Mouse (Mus musculus) myocyte (in vitro differentiated cells): ENCODE results near the gene Prrc2b. TPM values are rescaled to one million over a fixed set of nuclear protein-coding genes. Genes with fewer than 3 reads are reported as not detected.

Source experiments
- H3K27me3 ChIP-seq: one replicate; pipeline ENCODE4 v1.6.1; 2011; ENCODE audit not compliant: control insufficient read depth, insufficient read depth, insufficient read length
- H3K36me3 ChIP-seq: one replicate; pipeline ENCODE4 v1.6.1; 2011; ENCODE audit not compliant: control insufficient read depth, insufficient read depth
- H3K4me2 ChIP-seq: one replicate; pipeline ENCODE4 v1.6.1; 2011; ENCODE audit warnings: low read depth, control low read depth
- H3K4me3 ChIP-seq: one replicate; pipeline ENCODE4 v1.5.1; 2011; ENCODE audit warnings: mild to moderate bottlenecking, control low read depth, moderate library complexity
- H3K79me2 ChIP-seq: one replicate; pipeline ENCODE4 v1.6.1; 2011; ENCODE audit not compliant: control insufficient read depth, insufficient read depth
- H3ac ChIP-seq: one replicate; pipeline ENCODE4 v1.6.1; 2011; ENCODE audit not compliant: control insufficient read depth, insufficient read length
- CEBPB ChIP-seq: IDR thresholded peaks from 2 replicates; pipeline ENCODE4 v1.6.1; 2011; ENCODE audit warnings: mild to moderate bottlenecking, moderate library complexity; ENCODE audit not compliant: poor library complexity, insufficient read depth, severe bottlenecking
- E2F4 ChIP-seq: IDR thresholded peaks from one replicate; pipeline ENCODE4 v1.6.1; 2011; ENCODE audit warnings: mild to moderate bottlenecking, control low read depth, moderate library complexity; ENCODE audit not compliant: insufficient read depth
- MAX ChIP-seq: IDR thresholded peaks from one replicate; pipeline ENCODE4 v1.6.1; 2011; ENCODE audit warnings: low read depth, mild to moderate bottlenecking, control low read depth
- MYOD1 ChIP-seq, 3 experiments: IDR thresholded peaks; one replicate each; pipeline ENCODE4 v1.6.1; 2011; ENCODE audit warnings: control low read depth in 2 of 3, low read depth in 2 of 3, mild to moderate bottlenecking in 2 of 3, moderate library complexity in 1 of 3; ENCODE audit not compliant: insufficient read length in 2 of 3, control insufficient read depth in 1 of 3
- MYOG ChIP-seq, 3 experiments: IDR thresholded peaks; one replicate each; pipeline ENCODE4 v1.6.1; 2011; ENCODE audit warnings: control low read depth in 2 of 3, low read depth in 2 of 3, mild to moderate bottlenecking in 2 of 3; ENCODE audit not compliant: insufficient read length in 2 of 3, control insufficient read depth in 1 of 3, insufficient read depth in 1 of 3
- POLR2A ChIP-seq: IDR thresholded peaks from one replicate; pipeline ENCODE4 v1.6.1; 2011; ENCODE audit warnings: low read depth, mild to moderate bottlenecking, control low read depth, moderate library complexity; ENCODE audit not compliant: insufficient read length
- POLR2AphosphoS2 ChIP-seq: IDR thresholded peaks from one replicate; pipeline ENCODE4 v1.6.1; 2011; ENCODE audit warnings: low read depth, control low read depth; ENCODE audit not compliant: insufficient read length
- REST ChIP-seq: IDR thresholded peaks from one replicate; pipeline ENCODE4 v1.6.1; 2011; ENCODE audit warnings: mild to moderate bottlenecking, control low read depth, moderate library complexity; ENCODE audit not compliant: insufficient read depth, insufficient read length
- SRF ChIP-seq: IDR thresholded peaks from one replicate; pipeline ENCODE4 v1.6.1; 2011; ENCODE audit warnings: low read depth; ENCODE audit not compliant: control insufficient read depth, insufficient read length
- TCF12 ChIP-seq: IDR thresholded peaks from one replicate; pipeline ENCODE4 v1.6.1; 2011; ENCODE audit warnings: mild to moderate bottlenecking, control low read depth; ENCODE audit not compliant: poor library complexity, insufficient read depth, severe bottlenecking
- TCF3 ChIP-seq: IDR thresholded peaks from one replicate; pipeline ENCODE4 v1.6.1; 2011; ENCODE audit warnings: low read depth, control low read depth; ENCODE audit not compliant: insufficient read length
- USF1 ChIP-seq: IDR thresholded peaks from one replicate; pipeline ENCODE4 v1.6.1; 2011; ENCODE audit warnings: low read depth, mild to moderate bottlenecking, control low read depth, moderate library complexity
- polyA plus RNA-seq: library from polyadenylated mRNA; unstranded; fragments of >200 nt; fragmentation: generic; extraction: Trizol; gene quantifications from one replicate; pipeline ENCODE4 v1.2.1, GENCODE M21; 2012; ENCODE audit warnings: missing spikeins

Gene Prrc2b
- polyA plus RNA-seq, 1 experiment, result 76.2 TPM

DNA sequence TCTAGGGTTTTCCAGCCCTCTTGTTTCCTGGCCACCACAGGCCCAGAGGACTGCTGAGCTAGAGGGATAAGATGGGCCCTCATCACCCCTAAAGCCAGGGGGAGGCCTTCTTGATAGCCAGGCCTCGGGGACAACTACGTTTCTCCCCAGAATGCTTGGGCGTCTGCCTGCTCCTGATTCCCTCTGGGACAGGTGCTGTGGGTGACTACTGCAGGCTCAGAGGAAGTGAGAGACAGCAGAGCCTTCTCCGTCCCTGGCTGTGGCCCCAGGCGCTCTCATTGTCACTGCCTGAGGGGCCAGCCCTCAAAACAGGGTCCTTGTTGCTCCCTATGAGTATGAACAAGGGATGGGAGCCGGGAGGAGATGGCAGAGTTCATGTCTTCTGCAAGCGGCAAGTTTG lies 45.0 kb upstream of the Prrc2b start:
- H3ac ChIP-seq, result no peak overlapping the region
- no peaks in the 10 kb centered on the region for H3K36me3 ChIP-seq
- H3K4me3 ChIP-seq, result no peak overlapping the region
- peak overlapping the region; percentile 18 for H3K4me2 ChIP-seq
- H3K27me3 ChIP-seq, result peaks cover 46% of the 10 kb centered on the region
- TF ChIP-seq POLR2AphosphoS2 (no peak), MYOD1 (IDR thresholded peaks at IDR 0.05; ENCODE audit: control insufficient read depth in 1 of 3, insufficient read length in 2 of 3, low read depth in 2 of 3) (peak in 1 of 3 experiments; percentile 59), MYOG (IDR thresholded peaks at IDR 0.05; ENCODE audit: control insufficient read depth in 1 of 3, insufficient read depth in 1 of 3, insufficient read length in 2 of 3, low read depth in 2 of 3) (peak in 1 of 3 experiments; percentile 42)
- H3K79me2 ChIP-seq, result peaks cover 3% of the 10 kb centered on the region

DNA sequence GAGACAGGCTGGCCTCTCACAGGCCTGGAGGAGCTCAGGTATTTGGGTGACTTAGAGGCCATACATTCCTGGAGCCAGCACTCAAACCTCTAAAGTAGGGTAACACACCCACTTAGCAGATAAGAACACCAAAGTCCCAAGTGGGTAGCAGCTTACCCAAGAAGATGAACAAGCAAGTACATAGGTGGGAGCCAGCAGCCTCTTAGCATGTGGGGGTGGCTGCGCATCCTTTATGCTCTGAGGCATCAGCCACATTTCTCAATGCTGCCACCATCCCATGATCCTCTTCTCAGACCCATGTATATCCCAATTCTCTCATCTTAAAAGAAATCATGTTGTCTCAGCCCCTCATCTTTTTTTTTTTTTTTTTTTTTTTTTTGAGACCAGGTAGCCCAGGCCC lies 39.6 kb upstream of the Prrc2b start:
- Histone ChIP-seq H3K4me2 (no peak overlapping the region), H3K79me2 (no peaks in the 10 kb centered on the region), H3K4me3 (no peak overlapping the region), H3K27me3 (peaks cover 27% of the 10 kb centered on the region), H3K36me3 (no peaks in the 10 kb centered on the region), H3ac (no peak overlapping the region)
- TF ChIP-seq MYOD1 (IDR thresholded peaks at IDR 0.05; ENCODE audit: control insufficient read depth in 1 of 3, insufficient read length in 2 of 3, low read depth in 2 of 3) (no peak), CEBPB (no peak), POLR2A (no peak), MAX (no peak), SRF (no peak), POLR2AphosphoS2 (no peak), USF1 (no peak), TCF3 (no peak), E2F4 (no peak), REST (no peak), MYOG (IDR thresholded peaks at IDR 0.05; ENCODE audit: control insufficient read depth in 1 of 3, insufficient read depth in 1 of 3, insufficient read length in 2 of 3, low read depth in 2 of 3) (no peak), TCF12 (no peak)

DNA sequence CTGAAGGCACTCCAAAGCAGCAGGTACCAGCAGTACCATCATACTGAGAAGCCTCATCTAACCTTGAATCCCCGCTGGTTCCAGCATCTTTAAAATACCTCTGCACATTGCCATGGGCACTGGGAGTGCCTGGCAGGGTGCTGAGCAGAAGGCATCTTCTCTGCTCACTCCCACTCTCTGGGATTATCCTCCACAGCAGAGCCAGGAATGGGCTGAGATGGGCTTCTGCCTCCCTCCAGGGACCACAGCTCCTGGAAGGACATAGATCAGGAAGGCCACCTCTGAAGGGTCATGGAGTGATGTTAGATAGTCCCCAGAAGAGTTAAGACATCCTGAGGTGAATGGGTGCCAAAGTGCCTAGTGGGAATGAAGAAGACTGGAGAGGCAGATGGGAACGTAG lies 38.3 kb upstream of the Prrc2b start:
- TF ChIP-seq MYOG (IDR thresholded peaks at IDR 0.05; ENCODE audit: control insufficient read depth in 1 of 3, insufficient read depth in 1 of 3, insufficient read length in 2 of 3, low read depth in 2 of 3) (no peak), MAX (no peak), POLR2A (no peak), USF1 (no peak), CEBPB (no peak), TCF12 (no peak), E2F4 (no peak), REST (no peak), POLR2AphosphoS2 (no peak), MYOD1 (IDR thresholded peaks at IDR 0.05; ENCODE audit: control insufficient read depth in 1 of 3, insufficient read length in 2 of 3, low read depth in 2 of 3) (no peak)
- H3K27me3 ChIP-seq, result peaks cover 15% of the 10 kb centered on the region
- no peak overlapping the region for H3K4me3 ChIP-seq
- H3K79me2 ChIP-seq, result no peaks in the 10 kb centered on the region
- H3K36me3 ChIP-seq, result no peaks in the 10 kb centered on the region
- no peak overlapping the region for H3K4me2 ChIP-seq
- H3ac ChIP-seq, result no peak overlapping the region

DNA sequence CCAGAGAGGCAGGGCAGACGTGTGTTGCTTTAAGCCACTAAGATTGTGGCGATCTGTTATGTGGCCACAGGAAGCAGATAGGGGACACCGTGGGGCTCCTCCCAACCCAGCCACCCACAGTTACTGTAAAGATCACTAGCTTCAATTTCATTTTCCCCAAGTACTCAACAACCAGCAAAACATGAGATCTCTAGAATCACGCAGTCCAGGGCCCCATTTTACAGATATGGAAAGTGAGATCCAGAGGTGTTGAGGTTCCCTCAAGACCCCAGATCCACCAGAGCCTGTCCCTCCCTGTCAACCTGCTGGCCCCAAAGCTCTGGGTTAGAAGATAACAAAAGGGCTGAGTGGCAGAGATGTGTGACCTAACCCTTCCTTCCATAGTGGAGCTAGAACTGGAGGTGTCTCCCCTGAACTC lies 35.0 kb upstream of the Prrc2b start:
- H3K36me3 ChIP-seq, result no peaks in the 10 kb centered on the region
- no peak overlapping the region for H3K4me2 ChIP-seq
- TF ChIP-seq MAX (no peak), CEBPB (no peak), POLR2AphosphoS2 (no peak), E2F4 (no peak), POLR2A (no peak), TCF12 (no peak), TCF3 (no peak), SRF (no peak), MYOG (IDR thresholded peaks at IDR 0.05; ENCODE audit: control insufficient read depth in 1 of 3, insufficient read depth in 1 of 3, insufficient read length in 2 of 3, low read depth in 2 of 3) (no peak), REST (no peak), MYOD1 (IDR thresholded peaks at IDR 0.05; ENCODE audit: control insufficient read depth in 1 of 3, insufficient read length in 2 of 3, low read depth in 2 of 3) (no peak)
- H3ac ChIP-seq, result no peak overlapping the region
- H3K4me3 ChIP-seq, result no peak overlapping the region
- H3K79me2 ChIP-seq, result no peaks in the 10 kb centered on the region
- no peaks in the 10 kb centered on the region for H3K27me3 ChIP-seq
